Mouse (Mus musculus): ENCODE measurements around the gene Rffl.

- no peak for TF ChIP-seq POLR2A (IDR thresholded peaks at IDR 0.05; ENCODE audit: extremely low read depth, insufficient read depth, low read length)
- TF ChIP-seq CTCF (IDR thresholded peaks at IDR 0.05; ENCODE audit: extremely low read depth, insufficient read depth, low read length): no peak
Measured at GRCm38 (mm10) chr11:82856032-82856431, 15.0 kb downstream of the Rffl start.
